Mouse (Mus musculus) lung, postnatal 0 days (tissue): Measurements from ENCODE around the gene Gak. TPM values are rescaled to one million over a fixed set of nuclear protein-coding genes. Genes with fewer than 3 reads are reported as not detected.

Experiments used
- ATAC-seq: fragments of 200-750 bp; cut with Nextera tagmentation; 2 replicates; pipeline ENCODE4 v1.8.0; 2017; ENCODE audit warnings: moderate library complexity
- DNase-seq: peaks from one replicate; pipeline ENCODE4 v3.0.0-alpha.2; 2016; ENCODE audit warnings: low spot score
- H3K27ac ChIP-seq: fragments of 300-500 bp; sonication (generic); 2 replicates; pipeline ENCODE4 v1.5.1; 2014; ENCODE audit warnings: antibody characterized with exemption, mild to moderate bottlenecking, low read length, mixed read lengths
- H3K27me3 ChIP-seq: fragments of 300-500 bp; sonication (generic); replicated peaks from 2 replicates; pipeline ENCODE4 v1.6.1; 2014; ENCODE audit warnings: low read length, mixed read lengths; ENCODE audit not compliant: insufficient read depth
- H3K36me3 ChIP-seq: fragments of 300-500 bp; sonication (generic); 2 replicates; pipeline ENCODE4 v1.6.1; 2014; ENCODE audit warnings: low read length, mixed read lengths; ENCODE audit not compliant: insufficient read depth
- H3K4me1 ChIP-seq: fragments of 300-500 bp; sonication (generic); 2 replicates; pipeline ENCODE4 v1.6.1; 2014; ENCODE audit warnings: antibody characterized with exemption, low read depth, low read length, mixed read lengths; ENCODE audit not compliant: insufficient read depth
- H3K4me2 ChIP-seq: fragments of 300-500 bp; sonication (generic); replicated peaks from 2 replicates; pipeline ENCODE4 v1.6.1; 2014; ENCODE audit warnings: low read depth, mild to moderate bottlenecking, low read length, moderate library complexity, mixed read lengths
- H3K4me3 ChIP-seq: fragments of 300-500 bp; sonication (generic); 2 replicates; pipeline ENCODE4 v1.5.1; 2014; ENCODE audit warnings: low read depth, low read length
- H3K9ac ChIP-seq: fragments of 300-500 bp; sonication (generic); replicated peaks from 2 replicates; pipeline ENCODE4 v1.6.1; 2014; ENCODE audit warnings: low read depth, mild to moderate bottlenecking
- H3K9me3 ChIP-seq: fragments of 300-500 bp; sonication (generic); 2 replicates; pipeline ENCODE4 v1.6.1; 2016; ENCODE audit warnings: low read length, mixed read lengths
- CTCF ChIP-seq: IDR thresholded peaks from 2 replicates; pipeline ENCODE4 v1.5.1; 2016; ENCODE audit warnings: antibody characterized with exemption, mild to moderate bottlenecking
- EP300 ChIP-seq: IDR thresholded peaks from 2 replicates; pipeline ENCODE4 v1.6.1; 2016; ENCODE audit warnings: antibody characterized with exemption, mild to moderate bottlenecking, control low read depth
- WGBS: fragments of 180-500 bp; shearing (Covaris S2); extraction: QIAGEN DNeasy Blood & Tissue Kit; methylation state at CpG from one replicate; pipeline ENCODE4 v1.1.7; 2014; 5-methylcytosine and 5-hydroxymethylcytosine counted together
- polyA plus RNA-seq: library from polyadenylated mRNA; unstranded; fragments of >200 nt; fragmentation: Nextera tagmentation; extraction: Ambion mirVana; gene quantifications from 2 replicates; pipeline ENCODE4 v1.2.1, GENCODE M21; 2015

The Gak gene
- polyA plus RNA-seq, 1 experiment from 2014 or later, result 39.9 TPM

DNA sequence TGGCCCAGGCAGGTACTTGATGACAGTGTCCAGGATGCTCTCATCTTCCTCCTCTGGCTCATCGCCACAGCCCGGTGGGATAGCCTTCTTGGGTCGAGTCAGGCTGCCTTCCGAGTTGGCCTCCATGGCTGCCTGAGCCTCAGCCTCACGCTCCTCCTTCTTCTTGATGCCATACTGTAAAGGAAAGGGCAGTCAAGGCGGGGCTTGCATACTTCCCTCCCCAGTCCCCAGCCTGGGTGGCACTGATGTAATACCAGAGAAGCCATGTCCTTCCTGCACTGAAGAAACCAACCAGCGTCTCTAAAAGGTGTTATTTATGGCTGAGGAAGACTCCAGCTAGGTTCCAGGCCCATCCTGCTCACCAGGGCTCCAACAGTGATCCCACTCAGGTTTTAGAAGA, 109.4 kb downstream of the Gak start:
- H3K9me3 ChIP-seq, result no peaks in the 10 kb centered on the region
- no peak overlapping the region for H3K9ac ChIP-seq
- no peak overlapping the region for H3K27ac ChIP-seq
- no peak overlapping the region for H3K4me2 ChIP-seq
- H3K4me3 ChIP-seq, result no peak overlapping the region
- H3K4me1 ChIP-seq, result no peaks in the 10 kb centered on the region
- TF ChIP-seq EP300, result no peak
- TF ChIP-seq CTCF, result no peak
- ATAC-seq (no peak), DNase-seq (no peak)
- 73% methylated on average over 7 of the region's 7 CpGs for WGBS
- H3K36me3 ChIP-seq, result no peaks in the 10 kb centered on the region
- H3K27me3 ChIP-seq, result no peaks in the 10 kb centered on the region

Other genes starting within 250 kb of the Gak start
- 0.06 TPM in 1 of 2 replicates, not detected in the other for gene Pde6b, start 241.4 kb downstream of the Gak start, polyA plus RNA-seq
- 268 and 291 TPM in 2 replicates for gene Atp5k, start 195.3 kb downstream of the Gak start, polyA plus RNA-seq
- gene Mfsd7a, start 180.9 kb downstream of the Gak start, polyA plus RNA-seq, result 0.54 and 0.55 TPM in 2 replicates
- 10.3 and 10.7 TPM in 2 replicates for gene Pcgf3, start 168.5 kb downstream of the Gak start, polyA plus RNA-seq
- gene Cplx1, start 79.7 kb downstream of the Gak start, polyA plus RNA-seq, result 0.16 and 0.24 TPM in 2 replicates
- 24.8 and 26.3 TPM in 2 replicates for gene Tmem175, start within 50 bp of the Gak start, polyA plus RNA-seq
- gene Idua, start 30.6 kb upstream of the Gak start, polyA plus RNA-seq, result 7.1 and 8.2 TPM in 2 replicates
- 5.9 and 6.3 TPM in 2 replicates for gene Dgkq, start 39.9 kb upstream of the Gak start, polyA plus RNA-seq
- gene Slc26a1, start 45.8 kb upstream of the Gak start, polyA plus RNA-seq, result 0.10 and 0.19 TPM in 2 replicates
- gene Fgfrl1, start 62.6 kb upstream of the Gak start, polyA plus RNA-seq, result 15.8 and 17.4 TPM in 2 replicates
- gene Rnf212, start 145.2 kb upstream of the Gak start, polyA plus RNA-seq, result not detected in 2 replicates
- gene Tmed11, start 165.6 kb upstream of the Gak start, polyA plus RNA-seq, result not detected in 2 replicates
- not detected in 2 replicates for gene Vmn2r8, start 179.1 kb upstream of the Gak start, polyA plus RNA-seq
- gene Vmn2r9, start 222.8 kb upstream of the Gak start, polyA plus RNA-seq, result 0.02 and 0.04 TPM in 2 replicates